Mouse (Mus musculus) embryo, embryonic 10.5 days (tissue): Measurements from ENCODE around the gene Lnx1.
A peak's percentile ranks its signal among the peaks of the same experiment; 100 is the strongest.

ENCODE experiments used
- DNase-seq: peaks from one replicate; pipeline ENCODE4 v3.0.0-alpha.2; 2015; ENCODE audit warnings: low spot score

The Lnx1 gene

DNA sequence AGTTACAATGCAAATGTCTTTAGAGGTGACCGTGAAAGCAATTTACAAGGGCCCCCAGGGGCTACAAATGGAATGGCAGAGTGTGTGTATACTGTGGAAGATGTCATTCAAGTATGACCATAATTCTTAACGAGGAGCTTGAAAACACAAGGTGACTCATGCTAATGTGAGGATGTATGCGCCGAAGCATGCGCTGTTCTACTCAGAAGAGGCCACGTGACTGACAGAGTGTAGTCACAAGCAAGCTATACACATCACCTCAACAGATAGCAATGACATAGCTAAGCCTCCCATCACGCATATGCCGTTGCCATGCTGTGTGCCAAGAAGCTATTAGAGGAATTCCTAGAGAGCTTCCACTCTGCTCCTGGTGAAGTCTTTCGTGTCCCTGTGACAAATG lies 5.2 kb downstream of the Lnx1 start:
- DNase-seq, result no peak

DNA sequence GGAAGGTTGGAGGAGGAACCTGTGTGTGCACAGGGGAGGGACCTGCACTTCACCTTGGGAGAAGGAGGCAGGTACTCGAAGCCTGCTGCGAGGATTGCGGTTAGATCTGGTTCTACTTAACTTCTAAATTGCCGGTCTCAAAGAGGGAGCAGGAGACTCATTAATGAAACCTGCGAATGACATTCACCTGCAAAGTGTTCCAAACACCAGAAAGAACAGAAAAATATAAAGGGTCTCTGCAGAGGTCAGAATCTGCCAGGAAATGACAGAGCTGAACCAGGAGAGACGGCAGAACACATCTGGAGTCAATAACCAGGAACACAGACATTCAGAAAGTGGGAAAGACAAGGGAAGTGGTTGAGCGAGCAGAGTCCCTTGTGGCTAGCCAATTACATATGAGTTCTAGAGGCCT lies 8.3 kb downstream of the Lnx1 start:
- DNase-seq, result peak; percentile 60

DNA sequence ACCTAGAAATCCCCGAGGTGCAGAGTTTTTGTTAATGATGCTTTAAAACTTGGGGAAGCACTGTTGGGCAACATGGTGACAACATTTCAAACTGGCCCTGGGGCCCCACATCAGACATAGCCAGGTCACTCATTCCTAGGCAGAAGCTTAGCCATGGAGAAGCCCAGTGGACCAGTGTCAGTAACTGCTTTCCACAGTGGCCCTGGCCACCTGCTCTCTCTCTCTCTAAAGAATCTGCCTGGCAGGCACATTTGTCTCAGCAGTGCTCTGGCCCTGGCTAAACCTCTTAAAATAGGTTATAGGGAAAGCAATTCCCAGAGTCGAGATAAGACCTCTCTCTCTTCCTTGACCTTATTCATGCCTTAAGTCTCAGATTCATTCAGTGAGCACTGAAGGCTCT lies 8.9 kb downstream of the Lnx1 start:
- peak; percentile 9 for DNase-seq

DNA sequence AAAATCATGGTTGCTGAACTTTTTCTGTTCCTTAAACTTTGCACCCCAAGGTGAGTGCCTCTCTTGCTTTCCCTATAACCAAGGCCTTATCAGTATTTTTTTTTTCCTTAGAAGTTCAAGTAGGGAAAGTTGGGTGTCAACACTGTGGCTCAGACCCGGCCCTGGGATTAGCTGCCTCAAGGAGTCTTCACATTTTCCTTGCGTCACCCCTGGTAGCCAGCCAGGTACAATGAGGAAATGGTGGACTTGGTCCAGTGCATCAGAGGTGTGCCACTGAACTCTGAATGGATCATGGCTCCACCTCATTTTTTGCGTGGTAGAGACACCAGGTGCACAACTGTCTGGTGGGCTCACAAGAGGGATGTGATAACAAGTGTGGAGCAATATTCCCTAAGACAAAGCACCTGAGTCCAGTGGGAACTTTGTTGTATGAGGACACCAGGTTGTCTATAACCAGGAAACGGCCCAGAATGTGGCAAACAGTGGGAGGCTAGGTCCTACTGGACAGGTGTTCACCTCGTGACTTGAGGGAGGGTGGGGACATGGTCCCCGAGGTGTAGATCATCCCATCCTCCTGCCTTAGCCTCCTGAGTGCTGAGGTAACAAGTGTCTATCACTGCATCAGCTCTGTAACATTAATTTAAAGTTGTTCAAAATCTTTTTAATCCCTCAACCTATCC lies 10.2 kb downstream of the Lnx1 start:
- DNase-seq, result no peak

DNA sequence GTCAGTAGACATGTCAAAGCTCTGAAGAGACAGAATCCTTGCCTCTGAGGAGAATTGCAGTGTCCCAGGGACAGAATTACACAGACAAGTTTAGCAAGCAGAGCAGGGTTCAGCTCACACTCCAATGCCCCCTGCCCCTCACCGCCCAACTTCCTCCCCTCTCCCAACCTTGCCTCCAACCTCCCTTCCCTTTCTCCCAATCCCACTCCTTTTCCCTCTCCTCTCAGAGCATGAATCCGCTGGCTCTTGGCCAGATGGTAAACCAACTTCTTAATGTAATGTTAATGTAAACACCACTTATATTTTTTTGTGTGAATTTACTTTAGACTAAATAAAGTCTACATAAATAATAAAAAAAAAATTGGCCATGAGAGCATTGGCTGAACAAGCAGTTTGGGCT lies 13.9 kb downstream of the Lnx1 start:
- DNase-seq, result no peak

DNA sequence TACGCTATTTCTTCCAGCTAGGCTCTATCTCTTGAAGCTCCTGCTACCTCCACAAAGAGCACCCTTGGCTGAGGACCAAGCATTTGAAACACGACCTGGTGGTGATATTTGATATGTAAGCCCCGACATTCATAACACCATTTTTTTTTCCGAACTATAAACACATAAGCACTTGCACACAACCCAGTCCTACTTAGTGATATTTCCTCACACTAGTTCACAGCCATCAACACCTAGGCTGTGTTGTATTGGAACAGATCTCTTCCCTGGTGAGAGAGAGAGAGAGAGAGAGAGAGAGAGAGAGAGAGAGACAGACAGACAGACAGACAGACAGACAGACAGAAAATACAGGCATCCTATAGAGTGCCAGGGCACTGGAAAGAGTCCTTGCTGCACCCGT lies 17.8 kb downstream of the Lnx1 start:
- no peak for DNase-seq

DNA sequence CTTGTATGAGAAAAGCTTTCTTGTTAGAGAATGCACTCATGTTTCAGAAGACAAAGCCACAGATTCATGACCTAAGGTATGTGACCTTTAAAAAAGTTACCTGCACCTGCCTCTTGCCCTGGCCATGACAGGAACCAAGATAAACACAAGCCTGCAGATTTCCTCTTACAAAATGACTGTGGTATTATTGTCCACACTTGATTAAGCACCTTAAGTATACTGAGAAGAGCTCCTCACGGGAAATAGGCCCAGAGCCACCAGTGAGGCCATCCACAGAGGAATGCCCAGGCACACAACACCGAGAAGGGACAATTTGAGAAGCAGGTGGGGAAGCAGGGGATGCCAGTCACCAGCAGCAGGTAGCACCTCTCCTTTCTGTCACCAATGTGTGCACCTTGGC lies 18.9 kb downstream of the Lnx1 start:
- no peak for DNase-seq

DNA sequence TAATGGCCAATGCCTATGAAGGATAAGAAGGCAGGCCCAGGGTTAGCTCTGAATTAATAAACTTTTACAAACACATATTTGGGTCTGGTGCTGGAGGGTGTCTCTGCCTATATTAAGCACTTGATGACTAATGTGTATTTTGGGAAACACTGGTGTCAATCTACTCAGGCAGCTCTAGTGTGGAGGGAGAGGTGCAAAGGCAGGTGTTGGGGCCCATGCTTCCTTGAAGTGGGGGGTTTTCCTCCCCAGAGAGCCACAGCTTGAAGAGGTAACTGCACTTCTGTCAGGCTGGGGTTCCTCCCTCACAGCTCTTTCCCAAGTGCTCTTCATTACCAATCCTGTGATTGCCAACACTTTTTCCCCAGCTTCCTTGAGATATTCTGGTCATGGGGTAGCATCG lies 20.0 kb downstream of the Lnx1 start:
- DNase-seq, result no peak

DNA sequence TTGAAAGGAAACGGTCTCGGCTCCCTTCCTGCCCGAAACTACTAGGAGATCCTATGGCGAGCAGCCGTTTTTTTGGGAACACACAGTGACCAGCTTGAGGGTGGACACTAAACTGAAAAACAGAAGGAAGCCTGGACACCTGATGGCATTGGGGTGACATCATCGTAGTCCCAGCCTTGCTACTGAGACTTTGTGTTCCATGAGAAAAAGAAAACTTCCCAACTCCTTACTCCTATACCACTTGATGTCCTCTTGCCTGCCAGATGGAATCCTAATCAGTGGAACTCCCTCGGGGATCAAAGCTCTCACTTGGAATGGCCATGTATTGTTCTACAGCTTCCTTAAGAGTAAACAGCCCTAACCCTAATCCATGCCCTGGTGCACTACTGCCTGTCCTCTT lies 23.1 kb downstream of the Lnx1 start:
- no peak for DNase-seq

DNA sequence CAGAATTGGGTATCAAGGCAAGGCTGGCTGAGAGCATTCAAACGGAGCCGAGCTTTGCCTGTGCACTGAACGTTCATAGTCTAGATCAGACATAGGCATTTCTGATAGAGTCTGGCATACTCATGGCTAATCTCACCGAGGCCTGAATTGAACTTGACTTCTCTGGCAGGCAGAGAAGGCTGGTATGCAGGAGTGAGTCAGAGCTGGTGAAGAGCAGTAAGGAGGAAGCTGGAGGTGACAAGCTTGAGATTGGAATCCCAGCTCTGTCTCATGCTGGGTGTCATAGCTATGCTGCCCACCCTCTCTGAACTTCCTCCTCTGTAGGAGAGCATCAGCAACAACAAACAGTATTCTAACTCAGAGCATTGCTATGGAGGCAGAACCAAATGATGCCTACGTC lies 24.0 kb downstream of the Lnx1 start:
- DNase-seq, result no peak

DNA sequence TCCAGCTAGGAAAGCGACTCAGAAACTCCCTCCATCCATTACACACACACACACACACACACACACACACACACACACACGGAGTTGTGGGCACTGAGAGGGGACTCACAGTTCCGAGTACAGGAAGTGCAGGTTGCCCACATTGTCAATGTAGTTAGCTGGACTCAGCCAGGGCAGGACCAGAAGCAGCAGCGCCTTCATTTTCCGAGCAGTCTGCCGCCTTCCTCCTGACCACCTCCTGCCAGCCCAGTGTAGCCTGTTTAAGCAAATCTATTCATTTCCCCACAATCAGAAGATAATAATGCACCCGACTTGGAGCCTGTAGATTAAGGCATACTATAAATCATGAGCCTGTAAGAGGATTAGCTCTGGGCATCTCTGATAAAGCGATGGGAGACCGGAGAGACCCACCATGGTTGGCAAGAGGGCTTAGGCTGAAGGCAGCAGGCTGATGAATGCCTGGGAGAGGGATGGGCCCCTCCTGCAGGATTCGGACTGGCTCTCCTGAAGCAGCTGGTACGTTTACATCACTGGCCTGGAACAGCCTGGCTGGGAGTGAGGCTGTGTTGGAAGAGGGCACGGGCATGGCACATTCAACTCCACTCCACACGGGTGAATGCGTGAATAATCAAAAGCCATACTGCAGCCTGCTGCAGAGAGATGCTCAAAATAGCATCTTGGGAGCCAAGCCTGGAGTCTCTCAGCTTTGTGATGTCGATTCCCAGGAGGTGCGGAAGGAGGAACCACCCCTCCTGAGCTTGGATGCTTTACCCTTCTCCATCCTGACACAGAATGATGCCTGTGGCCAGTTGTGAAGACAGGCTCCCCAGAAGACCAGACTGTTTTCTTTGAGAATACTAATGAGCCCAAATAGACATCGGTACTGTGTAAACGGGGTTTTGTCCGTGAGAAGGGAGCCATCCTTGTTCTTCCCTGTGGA lies 25.0 kb downstream of the Lnx1 start:
- DNase-seq, result no peak

DNA sequence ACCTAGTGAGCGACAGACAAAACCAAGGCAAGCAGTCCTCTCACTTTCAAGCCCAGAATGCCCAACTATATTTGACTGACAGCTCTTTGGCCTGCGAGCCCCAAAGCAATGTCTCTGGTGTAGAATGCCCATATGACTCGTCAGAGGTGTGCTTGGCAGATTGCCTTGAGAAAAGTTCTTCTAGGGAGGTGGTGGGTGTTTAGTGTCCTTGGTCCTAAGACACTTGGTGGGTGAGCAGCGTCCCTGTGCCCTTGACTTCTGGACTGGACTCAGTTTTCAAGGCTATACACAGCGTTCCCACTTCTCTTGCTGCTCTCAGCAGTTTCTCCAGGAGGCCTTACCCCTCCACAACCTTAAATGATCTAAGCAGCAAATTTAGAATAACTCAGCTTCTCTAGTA lies 30.2 kb downstream of the Lnx1 start:
- DNase-seq, result no peak

DNA sequence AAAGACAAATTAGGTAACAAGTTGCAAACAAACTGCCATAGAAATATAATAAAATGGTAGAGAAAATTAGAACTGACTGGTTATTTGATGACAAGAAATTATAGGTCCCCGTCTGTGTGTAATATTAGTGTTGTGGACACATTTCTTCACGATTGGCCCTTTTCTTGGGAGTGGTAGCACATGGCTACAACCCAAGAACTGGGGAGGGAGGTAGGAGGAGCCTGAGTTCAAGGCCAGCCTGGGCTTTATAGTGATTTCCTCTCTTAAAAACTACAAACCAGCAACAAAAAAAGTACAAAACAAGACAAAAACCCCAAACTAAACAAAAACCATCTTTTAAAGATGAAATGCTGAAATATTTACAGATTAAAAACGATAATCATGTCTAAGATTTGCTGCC lies 31.8 kb downstream of the Lnx1 start:
- DNase-seq, result no peak

DNA sequence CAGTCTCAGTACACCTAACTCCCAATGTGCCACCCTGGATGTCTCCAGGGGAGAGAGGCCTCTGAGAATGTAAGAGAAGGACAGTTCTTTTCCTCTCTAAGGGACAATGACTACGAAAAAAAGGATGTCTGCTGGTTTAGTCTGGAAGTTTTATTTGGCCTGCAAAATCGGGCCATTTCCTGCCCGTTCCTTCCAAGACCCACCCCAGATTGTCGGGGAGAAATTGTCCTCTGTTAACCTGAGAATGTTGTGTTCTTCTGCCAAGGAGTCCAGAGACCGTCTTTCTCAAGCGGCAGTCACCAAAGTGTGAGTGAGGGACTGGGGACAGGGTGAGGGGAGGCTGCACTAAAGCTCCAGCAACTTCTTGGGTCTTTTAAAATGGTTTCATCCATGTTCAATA lies 32.8 kb downstream of the Lnx1 start:
- DNase-seq, result no peak

DNA sequence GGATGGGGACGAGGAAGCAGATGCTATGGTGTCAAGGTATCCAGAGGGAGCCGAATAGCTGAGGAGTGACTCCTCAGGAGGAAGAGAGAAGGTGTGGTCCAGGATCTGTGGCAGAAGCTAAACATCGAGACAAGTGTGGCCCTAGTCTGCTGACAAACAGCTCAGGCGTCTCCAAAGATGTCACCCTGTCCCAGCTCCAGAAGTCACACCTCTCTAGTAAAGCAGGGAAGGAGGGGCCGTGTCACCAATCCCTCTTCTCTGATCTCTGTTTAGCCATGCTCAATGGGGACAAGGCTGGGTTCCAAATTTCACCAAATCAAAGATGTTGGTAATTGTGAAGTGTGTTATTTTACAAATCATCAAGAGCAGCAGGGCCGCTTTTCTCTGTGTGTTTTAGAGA lies 33.8 kb downstream of the Lnx1 start:
- DNase-seq, result no peak

DNA sequence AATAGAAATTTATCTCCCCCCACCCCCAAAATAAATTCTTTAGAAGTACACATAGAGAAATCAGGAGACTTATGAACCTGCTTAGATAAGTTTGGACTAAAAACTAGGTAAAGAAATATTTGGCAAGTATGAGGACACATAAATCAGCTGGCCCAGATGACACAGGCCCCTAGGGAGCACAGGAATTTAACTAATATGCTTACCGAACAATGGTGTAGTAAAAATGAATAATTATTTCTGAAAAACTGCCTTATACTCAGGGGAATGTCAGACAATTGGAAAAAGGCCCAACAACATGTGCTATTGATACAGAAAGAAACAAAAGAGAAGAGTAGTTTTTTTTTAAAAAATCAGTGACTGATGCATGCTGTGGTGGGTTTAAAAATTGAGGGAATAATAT lies 40.1 kb downstream of the Lnx1 start:
- no peak for DNase-seq

DNA sequence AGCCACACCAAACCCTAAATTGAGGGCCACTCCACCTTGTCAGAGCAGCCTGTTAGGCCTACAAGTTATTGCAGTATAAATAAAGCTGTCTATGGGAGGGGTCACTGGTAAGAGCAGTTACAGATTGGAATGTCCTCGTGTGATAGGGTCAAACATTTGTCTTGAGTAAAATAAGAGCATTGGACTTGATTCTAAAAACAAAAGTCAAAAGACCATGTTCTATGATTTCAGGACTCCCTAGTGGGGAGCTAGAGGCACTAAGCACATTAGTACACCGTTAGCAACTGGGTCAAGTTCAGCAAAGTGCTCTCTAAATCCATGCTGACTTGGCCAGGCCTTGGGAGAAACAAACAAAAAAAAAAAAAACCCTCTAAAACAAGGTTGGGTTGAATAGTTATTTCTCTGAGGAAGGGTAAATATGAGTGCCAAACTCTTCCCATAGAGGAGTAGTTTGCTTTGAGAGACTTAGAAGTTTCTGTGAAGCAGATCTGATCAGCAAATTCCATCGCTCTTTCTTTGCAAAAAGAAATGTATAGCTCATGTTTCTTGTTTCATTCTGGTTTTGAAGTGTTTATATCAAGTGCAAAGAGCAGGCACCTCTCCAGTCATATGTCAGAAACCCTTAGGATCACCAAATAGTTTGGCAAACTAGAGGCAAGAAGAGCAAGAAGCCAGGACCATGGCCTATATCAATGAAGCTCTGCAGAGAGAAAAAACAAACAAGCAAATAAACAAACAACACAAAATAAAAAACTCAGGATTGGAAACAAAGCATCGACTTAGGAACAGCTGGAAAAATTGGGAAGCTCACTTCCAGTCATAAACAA lies 40.8 kb downstream of the Lnx1 start:
- DNase-seq, result no peak

DNA sequence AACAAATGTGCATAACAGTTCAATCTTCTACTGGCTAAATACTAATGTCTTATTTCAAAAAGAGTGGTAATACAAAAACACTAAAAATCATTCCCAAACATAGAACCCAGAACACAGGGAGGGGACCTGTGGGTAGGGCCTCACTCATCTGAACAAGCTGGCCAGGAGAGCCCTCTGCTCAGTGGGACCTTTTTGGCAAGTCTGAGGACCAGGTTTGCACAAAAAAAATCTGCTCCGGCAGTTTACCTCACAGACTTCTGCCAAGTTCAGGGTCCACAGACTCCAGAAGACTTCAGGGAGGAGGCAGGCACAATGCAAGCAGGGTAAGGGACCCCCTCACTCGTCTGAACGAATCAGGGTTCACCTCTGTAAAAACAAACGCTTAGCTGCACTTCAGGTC lies 42.9 kb downstream of the Lnx1 start:
- no peak for DNase-seq

DNA sequence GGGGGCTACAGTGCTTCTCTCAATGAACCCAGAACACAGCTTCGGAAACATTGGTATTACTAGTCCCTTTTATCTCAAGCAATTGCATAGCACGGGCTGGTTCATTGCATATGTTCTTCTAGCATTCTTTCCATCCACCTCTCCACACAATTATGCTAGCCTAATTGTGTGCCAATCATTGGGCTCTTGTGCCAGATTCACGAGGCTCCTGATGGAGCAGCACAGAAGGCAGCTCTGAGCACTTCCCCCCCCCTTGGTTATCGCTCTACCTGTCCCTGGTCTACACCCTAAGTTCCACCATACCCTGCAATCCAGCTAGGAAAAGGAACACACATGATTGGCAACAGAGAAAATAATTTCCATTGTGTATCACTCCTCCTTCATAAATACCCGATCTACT lies 43.4 kb downstream of the Lnx1 start:
- DNase-seq, result no peak

DNA sequence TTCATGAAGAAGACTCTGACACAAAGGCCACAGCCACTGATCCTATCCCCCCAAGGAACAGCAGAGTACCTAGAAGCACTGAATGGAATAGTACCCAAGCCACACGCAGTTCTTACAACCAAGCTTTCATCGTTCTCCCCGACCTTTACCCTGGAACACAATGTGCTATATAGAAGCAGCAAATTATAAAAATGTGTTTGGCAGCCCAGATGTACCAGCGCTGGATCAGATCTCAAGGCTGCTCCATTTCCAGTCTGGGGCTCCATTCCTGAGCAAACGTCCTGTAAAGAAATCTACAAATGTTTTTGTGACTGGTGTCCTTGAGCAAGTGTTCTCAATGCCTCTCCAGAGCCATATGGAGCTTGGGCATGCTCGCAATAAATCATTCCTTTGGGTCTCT lies 44.8 kb downstream of the Lnx1 start:
- no peak for DNase-seq

DNA sequence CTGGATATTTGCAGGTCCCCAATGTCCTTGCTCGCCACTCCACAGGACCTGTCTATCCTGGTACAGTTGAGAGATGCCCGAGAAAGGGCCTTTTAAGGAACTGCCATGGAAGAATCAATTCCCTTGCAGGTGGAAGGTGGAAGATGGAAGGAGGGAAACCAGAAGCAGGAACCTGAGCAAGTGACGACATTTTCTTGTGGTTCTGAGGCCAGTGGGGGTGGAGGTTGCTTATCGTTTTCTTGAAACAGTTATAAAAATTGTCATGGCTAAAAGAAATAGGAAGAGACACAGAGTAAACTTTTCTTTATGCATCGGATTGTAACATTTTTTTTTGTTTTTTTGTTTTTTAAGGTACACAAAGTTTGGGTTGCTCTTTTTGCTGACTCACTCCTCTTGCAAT lies 46.3 kb downstream of the Lnx1 start:
- no peak for DNase-seq

DNA sequence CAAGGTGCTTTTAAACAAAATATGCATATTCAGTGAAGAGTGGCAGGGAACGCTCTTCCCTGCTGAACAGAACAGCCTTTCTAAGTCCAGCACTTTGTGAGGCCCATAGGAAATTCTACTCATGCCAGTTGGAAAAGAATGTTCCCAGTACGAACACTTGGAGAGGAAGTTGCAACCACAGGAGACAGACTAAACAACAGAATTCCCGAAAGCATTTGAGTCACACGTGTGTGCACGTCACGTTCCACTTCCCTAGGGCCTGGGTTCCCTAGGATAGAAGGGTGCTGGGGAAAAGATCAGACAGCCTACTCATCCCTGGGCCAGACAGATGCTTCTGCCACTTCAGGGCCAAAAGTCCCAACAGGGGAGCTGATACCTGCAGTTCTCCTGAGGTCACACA lies 48.2 kb downstream of the Lnx1 start:
- DNase-seq, result no peak

DNA sequence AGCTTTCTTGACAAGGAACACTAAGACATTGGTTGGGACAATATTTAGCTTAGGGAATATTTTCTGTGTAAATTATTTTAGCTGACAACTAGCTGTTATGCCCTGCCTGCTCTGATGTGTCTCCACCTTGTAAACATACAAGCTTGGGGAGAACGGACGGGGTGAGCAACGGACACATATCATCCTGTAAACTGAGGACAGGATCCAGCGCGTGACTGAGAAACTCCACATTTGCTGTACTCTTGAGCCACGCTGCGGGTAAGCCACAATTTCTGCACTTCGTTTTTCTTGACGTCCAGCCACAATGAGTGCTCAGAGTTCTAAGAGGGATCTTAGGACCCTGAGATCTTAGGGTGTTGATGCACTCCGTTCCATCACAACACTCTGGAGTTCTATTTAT lies 48.9 kb downstream of the Lnx1 start:
- DNase-seq, result no peak
